Mouse (Mus musculus): ENCODE measurements around the gene Akap8l.

The Akap8l gene

DNA sequence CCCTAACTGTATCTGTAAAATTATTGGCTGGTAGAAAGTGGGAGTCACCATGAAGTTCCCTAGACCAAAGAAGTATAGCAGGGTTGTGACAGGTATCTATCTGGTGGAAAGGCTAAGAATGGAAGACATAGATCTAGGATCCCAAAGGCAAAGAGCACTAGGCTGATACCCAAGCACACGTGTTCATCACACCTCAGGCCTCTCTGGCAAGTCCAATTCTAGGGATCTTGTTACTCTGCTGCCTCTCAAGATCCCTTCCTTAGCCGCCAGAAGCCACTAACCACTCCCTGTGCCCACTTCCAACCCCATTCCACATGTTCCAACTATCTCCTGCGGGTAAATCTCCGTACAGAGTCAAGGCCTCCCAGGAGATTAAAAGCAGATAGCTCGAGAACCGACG lies 30.5 kb downstream of the Akap8l start:
- no peak for DNase-seq (ENCODE audit: low read depth)

DNA sequence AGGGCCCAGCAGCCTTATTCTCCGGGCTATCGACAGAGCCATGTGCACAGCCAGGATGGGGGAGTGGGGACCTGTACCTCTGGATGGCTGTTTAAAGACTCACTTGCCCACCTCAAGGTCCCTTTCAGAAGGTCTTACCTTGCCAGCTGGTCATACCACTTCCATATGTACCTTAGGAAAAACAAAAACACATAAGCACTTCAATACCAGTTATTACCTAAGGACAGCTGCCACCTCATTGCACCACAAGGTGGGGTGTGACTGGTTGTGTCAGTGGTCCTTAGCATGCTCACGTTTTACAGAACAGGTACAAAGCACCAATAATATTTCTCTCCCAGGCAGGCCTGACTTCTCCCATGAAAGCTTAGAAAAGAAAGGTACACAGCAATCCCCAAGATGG lies 32.7 kb downstream of the Akap8l start:
- no peak for DNase-seq (ENCODE audit: low read depth)

DNA sequence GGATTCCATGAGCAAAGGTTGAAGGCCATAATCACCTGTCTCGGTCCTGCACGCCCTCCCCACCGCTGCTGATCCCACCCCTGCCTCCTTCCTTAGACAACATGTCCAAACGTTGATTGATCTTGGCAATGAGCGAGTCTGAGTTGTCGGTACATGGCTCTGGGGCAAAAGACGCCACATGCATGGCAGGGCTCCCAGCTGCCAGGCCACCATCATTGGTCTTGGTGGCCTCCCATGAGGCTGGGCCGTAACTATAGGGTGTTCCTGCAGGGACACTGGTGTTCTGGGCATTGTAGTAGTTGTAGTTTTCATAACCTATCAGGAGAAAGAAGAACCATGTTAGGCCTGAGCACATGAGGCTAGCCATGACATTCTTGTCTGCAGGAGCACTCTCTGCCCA lies 33.4 kb downstream of the Akap8l start:
- DNase-seq (ENCODE audit: low read depth): no peak

DNA sequence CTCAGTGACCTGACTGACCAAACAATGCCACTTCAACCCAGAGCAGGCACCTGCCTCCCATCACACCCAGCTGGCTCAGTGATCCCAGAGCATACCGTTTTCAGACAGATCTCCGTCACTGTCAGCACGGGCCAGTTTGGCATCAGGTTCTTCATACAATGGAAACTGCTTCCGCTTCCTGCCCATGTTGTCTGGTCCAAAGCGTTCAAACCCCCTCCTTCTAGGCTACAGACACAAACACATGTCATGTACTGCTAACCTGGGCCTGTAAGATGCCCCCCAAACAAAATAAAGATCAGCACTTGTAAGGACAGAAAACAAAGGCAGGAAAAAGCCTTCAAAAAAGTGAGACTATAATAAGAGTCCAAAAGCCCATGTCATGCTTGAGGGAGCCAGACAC lies 34.8 kb downstream of the Akap8l start:
- no peak for DNase-seq (ENCODE audit: low read depth)

DNA sequence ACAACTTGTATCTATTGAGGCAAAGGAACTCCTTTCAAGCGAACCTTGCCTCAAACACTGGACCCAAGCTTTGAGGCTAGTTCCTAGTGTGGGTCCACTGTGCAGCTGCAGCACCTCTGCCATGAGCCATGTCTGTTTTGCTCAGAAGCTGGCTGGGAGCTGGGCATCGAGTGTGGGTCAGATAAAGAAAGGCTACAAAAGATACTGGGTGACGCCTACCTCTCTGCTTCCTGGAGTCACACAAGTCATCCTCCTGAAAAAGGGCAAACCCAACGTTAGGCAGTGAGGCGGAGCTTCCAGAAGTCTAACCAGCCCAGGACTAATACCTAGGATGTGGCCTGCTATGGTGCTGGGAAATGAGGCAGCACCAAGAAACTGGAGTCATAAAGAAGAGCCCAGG lies 36.5 kb downstream of the Akap8l start:
- no peak for DNase-seq (ENCODE audit: low read depth)

DNA sequence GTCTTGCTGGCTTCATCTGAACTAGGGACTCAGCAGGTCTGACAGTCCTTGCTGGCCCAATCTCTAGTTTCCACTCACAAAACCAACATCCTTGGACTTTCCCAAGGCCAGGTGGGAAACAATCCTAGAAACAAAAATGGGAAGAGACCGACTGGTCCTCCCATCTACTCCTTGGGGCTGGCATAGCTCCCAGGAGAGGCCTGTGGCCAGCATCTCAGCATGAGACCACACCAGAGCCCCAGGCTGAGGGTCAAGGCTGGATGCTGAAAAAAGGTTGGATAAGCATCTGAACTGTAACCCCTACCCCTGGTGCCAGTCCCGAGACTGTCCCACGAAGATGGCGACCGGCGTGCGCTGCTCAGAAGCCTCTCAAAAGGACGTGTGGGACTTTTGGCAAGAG lies 37.6 kb downstream of the Akap8l start:
- no peak for DNase-seq (ENCODE audit: low read depth)

DNA sequence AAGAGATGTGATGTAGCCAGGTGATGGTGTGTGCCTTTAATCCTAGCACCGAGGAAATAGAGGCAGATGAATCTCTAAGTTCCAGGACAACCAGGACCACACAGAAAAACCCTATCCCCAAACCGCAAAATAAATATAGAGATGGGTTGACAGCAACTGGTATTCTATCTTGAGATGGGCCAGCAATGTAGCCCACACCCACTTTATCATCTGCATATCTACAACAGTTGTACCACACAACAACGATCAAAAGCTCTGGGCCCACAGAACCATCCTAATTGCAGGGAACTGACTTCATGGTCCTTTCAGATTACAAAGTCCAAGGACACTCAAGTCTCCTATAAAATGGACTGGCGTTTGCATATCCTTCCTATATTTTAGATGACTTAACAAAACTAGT lies 42.4 kb downstream of the Akap8l start:
- DNase-seq (ENCODE audit: low read depth): no peak

DNA sequence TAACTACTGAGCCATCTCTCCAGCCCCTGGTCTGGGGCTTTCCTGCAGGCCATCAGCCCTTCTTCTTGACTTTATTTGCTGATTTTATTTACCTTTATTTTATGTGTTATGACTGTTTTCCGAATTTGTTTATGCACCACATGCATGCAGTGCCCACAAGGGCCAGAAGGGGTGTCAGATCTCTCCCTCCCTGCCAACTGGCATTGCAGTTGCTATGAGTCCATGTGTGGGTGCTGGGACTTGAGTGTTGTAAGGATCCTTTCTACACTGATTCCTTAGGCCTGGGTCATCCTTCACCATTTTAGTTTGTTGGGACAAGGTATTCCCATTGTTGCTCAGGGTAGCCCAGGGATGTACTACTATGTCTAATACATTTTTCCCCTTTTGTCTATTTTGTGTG lies 52.3 kb downstream of the Akap8l start:
- no peak for DNase-seq (ENCODE audit: low read depth)

DNA sequence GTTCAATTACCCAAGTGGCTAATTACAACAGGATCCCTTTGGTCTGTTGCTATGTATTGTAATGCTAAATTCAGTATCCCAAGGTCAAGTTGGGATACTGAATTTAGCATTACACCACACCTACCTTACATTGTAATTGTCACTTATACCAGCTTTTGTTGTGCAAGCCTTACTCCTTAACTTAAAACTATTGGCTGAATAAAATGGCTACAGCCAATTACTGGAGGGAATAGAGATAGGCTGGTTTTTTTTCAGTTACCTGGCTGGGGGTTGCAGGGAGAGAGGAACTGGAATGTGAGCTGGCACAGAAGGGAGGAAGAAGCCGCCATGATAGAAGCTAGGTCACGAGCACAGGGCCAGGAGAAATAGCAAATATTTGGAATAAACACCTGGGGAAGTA lies 54.5 kb downstream of the Akap8l start:
- no peak for DNase-seq (ENCODE audit: low read depth)

DNA sequence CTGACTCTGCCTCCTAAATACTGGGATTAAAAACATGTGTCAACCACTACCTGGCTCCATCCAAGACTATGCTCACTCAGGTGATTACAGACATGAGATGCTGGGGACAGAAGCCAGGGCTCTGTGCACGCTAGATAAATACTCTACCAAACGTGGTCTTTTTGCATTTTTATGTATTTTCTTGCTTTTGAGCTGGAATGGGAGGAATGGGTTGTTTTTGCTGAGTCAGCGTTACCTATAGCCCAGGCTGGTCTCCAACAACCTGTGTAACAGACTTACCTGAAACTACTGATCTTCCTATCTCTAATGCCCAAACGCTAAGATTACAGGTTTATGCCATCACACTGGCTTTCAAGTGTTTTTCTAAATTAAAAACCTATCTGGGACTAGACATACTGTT lies 55.2 kb downstream of the Akap8l start:
- no peak for DNase-seq (ENCODE audit: low read depth)

DNA sequence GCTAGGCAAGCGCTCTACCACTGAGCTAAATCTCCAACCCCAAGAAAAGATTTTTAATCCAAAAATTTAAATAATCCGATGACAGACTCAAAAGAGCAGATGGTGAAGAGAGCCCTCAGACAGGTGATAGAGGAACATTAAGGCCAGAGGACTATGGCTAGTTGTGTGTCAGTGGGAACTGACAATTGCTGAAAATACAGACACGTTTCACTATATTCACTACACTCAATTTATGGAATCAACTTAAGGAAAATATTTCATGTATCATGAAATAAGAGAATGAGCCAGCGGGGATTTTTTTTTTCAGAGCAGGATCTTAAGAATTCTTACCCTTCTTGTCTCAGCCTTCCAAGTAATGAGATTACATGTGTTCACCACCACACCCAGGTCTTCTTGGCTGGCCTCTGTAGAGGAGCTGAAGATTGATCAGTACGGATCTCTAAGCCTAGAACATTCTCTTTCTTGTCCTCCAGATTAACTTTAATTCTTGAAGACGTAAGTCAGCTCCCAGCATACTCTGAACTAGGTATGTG lies 65.2 kb downstream of the Akap8l start:
- DNase-seq (ENCODE audit: low read depth): peak; percentile 28

DNA sequence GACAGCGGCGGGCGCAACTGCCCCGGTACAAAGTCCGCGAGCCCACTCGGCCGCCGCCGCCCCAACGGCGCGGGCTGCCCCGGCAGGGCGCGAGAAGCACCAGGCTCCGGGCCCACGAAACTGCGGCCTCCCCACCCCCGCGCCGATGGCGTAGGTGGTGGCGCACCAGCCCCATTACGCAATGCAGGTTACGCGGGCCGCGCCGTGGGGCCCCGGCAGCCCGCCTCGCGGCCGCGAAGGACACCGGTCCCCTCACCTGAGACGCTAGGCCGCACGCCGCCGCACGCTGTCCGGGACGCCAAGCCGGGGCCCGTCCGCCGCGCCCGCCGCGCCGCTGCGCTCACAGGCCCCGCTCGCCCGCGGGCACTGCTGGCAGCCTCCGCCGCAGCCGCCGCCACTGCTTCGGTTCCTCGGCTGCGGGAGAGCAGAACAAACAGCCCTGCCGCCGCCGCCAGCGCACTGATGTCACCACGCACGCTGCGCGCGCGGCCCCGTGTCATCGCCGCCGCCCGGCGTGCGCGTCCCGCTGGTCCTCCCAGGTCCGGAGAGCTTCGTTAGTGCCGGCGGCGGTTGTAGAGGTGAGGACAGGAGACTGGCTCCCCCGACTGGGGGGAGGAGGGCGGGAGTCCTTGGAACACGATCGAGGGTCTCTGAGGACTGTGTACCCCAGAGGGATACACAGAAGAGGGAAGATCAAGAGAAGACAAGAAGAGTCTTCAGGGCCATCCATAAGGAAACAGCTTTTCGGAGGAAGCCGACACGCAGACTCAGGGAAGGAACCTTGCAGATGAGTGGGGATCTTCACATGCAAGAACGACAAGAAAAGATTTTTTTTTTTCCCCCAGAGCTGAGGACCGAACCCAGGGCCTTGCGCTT lies 65.9 kb downstream of the Akap8l start, which contains the start of gene Brd4:
TSS of gene Brd4 (minus strand) at position 461 of the 876 bp plus-strand sequence.
- DNase-seq (ENCODE audit: low read depth): peak; percentile 91

DNA sequence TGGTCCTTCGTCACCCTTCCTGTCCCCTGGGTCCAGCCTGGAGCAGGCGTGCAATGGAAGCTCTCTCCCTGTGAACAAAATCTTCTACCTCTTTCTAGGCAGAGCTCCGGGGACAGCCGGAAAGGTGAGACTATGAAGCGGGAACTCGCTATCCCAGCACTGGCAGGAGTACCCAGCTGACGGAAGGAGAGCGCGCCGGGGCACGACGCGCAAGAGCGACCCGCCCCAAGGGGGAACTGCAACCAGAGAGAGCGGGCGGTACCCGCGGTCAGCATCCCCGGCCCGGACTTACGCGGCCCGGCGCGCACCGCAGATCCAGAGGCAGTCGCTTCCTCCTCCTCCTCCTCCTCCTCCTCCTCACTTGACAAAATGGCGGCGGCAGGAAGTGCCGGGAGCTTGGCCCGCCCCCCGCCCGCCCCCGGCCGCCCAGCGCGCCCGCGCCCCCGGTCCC lies 66.6 kb downstream of the Akap8l start:
- peak; percentile 82 for DNase-seq (ENCODE audit: low read depth)

DNA sequence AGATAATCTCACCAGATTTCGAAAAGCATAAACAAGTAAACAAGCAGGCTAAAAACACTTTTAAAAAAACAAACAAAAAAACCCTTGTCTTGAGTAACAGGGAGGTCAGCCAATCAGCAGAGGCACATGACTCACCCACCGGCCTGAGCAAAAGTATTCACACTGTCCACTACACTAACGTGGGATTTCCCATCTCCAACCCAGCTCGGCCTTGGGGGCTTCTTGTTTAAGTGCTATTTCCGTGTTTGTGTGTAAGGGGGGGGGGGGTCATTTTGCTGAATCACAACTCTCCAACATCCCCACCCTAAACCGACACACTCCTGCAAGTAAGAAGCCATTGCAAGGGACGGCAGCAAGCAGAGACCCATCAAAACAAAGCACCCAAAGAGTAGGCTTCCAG lies 67.1 kb downstream of the Akap8l start:
- peak; percentile 40 for DNase-seq (ENCODE audit: low read depth)

DNA sequence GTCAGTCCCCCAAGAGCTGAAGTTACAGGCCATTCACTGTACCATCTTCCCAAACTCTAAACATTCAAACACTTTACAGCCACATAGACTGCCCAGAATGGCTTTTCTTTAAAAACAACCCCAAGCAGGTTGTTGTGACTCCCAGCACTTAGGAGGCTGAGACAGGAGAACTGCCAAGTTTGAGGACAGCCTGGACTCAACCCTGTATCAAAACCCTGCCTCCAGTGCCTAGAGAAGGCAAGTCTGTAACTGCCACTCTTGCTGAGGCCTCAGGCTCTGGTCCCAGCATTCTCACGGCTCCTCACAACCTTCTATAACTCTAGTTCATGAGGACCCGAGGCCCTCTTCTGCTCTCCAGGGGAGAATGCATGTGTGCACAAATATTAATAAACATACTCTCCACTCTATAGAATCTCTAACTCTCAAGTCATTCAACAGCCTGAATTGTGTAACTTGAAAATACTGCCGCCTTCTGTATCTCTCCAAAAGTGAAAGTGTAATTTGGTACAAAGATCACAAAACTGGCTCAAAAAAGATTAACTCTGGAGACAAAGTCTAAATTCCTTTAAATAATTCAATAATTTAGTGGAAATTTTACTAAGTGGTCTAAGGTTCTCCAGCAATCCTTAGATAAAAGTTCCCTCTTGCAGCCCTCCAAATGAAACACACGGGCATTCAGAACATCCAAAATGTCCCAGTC lies 68.6 kb downstream of the Akap8l start:
- DNase-seq (ENCODE audit: low read depth): peak; percentile 43

DNA sequence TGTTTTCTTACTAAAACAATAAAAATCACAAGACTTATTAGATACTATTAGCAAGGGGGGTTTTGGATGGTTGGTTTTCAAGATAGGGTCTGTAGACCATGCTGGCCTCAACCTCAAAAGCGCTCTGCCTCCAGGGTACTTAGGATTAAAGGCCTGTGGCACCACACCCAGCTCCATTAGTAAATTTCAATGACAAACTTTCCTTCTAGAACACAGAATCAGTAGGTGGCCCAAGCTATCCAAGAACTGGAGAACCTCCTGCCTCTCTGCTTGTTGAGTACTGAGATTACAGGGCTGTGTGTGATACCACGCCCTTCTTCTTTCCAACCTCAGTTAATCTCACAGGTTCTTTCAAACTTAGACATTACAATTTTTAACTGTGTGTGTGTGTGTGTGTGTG lies 69.3 kb downstream of the Akap8l start:
- DNase-seq (ENCODE audit: low read depth): no peak

DNA sequence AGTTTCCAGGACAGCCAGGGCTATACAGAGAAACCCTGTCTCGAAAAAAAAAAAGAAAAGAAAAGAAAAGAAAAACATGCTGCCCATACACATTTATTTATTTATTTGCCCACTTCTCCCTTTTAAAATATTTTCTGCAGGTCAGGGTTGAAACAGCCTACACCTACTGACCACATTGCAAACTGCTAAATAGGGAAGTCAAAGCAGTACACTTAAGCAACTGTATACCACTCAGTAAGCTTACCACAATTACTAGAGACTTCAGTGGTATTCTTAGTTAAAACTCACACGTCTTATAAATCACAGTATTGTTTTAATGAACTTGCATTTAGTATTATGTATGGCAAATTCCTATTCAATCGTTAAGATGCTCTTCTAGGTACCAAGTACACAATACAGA lies 69.8 kb downstream of the Akap8l start:
- no peak for DNase-seq (ENCODE audit: low read depth)

DNA sequence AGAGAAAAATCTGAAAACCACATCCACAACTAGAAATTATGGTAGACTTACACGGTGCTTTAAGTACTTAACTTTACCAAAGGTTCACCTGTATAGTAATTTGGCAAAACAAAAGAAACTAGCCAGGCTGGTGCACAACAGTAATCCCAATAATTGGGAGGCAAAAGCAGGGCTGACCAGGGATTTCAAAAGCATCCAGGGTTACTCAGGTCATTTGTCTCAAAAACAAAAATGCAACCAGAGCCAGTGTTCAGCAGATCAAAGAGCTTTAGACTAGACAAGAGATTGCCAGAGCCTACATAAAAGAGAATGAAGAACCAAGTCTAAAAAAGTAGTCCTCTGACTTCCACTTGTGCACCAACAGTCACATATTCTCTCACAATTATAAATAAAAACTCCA lies 73.2 kb downstream of the Akap8l start:
- peak; percentile 63 for DNase-seq (ENCODE audit: low read depth)

DNA sequence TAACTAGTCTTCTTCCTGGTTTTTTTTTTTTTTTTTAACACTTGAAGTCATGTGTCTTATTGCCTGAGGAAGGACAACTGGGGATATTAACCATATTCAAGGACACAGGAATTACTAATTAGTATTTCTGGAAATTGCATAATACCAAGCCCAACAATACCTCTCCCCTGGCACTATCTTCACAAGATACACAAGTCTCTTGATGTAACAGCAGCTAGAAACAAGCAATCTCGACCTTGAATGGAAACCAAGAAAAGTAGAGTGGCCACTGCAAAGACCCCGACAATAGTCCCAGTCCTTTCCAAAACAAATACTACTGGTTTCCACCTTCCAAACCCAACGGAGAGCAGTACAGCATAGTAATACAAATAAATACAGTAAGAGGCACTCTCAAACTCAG lies 74.8 kb downstream of the Akap8l start:
- DNase-seq (ENCODE audit: low read depth): no peak

Measured in naive thymus-derived CD4-positive, alpha-beta T cell, adult 2 months (primary cell).